Mouse (Mus musculus): ENCODE measurements around the gene Ube2d1. TPM values are rescaled to one million over a fixed set of nuclear protein-coding genes. Genes with fewer than 3 reads are reported as not detected.

The Ube2d1 gene
- polyA plus RNA-seq, 1 experiment = 8.6 TPM

DNA sequence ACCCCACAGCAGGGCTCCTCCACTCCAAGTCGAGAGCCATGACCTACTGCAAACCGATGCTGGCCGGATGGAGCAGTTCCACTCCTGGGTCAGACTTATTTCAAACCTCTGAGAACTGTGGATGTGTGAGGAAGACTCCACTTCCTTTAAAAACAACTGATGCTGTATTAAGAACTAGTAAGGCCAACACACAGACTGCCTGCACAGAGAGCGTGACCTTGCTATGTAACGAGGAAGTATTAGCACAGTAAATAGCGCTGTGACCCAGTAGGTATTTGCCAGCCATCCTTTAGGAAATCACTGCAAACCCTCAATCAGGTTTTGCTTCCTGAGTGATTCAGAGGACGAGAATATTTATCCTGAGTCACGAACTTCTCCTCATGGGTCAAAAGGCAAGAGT lies 23.4 kb downstream of the Ube2d1 start:
- H3K27ac ChIP-seq (ENCODE audit: control insufficient read depth, insufficient read depth, low read depth, low read length) = no peak overlapping the region
- H3K4me3 ChIP-seq (ENCODE audit: control insufficient read depth, low read depth, low read length) = no peak overlapping the region
- no peaks in the 10 kb centered on the region for H3K4me1 ChIP-seq (ENCODE audit: control insufficient read depth, insufficient read depth, low read length)
- TF ChIP-seq POLR2A (IDR thresholded peaks at IDR 0.05; ENCODE audit: control insufficient read depth, low read depth, low read length) = no peak
- TF ChIP-seq CTCF (IDR thresholded peaks at IDR 0.05; ENCODE audit: control insufficient read depth, insufficient read depth, insufficient replicate concordance, low read depth, low read length) = no peak
- H3K27me3 ChIP-seq (ENCODE audit: control insufficient read depth, insufficient read depth, low read length) = no peaks in the 10 kb centered on the region
- H3K36me3 ChIP-seq (ENCODE audit: control insufficient read depth, insufficient read depth, low read length) = no peaks in the 10 kb centered on the region

GRCm38 (mm10) chr10:71258943-71259342 lies 26.1 kb downstream of the Ube2d1 start:
- no peaks in the 10 kb centered on the region for H3K36me3 ChIP-seq (ENCODE audit: control insufficient read depth, insufficient read depth, low read length)
- no peak overlapping the region for H3K4me3 ChIP-seq (ENCODE audit: control insufficient read depth, low read depth, low read length)
- H3K27ac ChIP-seq (ENCODE audit: control insufficient read depth, insufficient read depth, low read depth, low read length) = no peak overlapping the region
- TF ChIP-seq POLR2A (IDR thresholded peaks at IDR 0.05; ENCODE audit: control insufficient read depth, low read depth, low read length) = no peak
- no peak for TF ChIP-seq CTCF (IDR thresholded peaks at IDR 0.05; ENCODE audit: control insufficient read depth, insufficient read depth, insufficient replicate concordance, low read depth, low read length)
- H3K4me1 ChIP-seq (ENCODE audit: control insufficient read depth, insufficient read depth, low read length) = no peaks in the 10 kb centered on the region
- no peaks in the 10 kb centered on the region for H3K27me3 ChIP-seq (ENCODE audit: control insufficient read depth, insufficient read depth, low read length)

DNA sequence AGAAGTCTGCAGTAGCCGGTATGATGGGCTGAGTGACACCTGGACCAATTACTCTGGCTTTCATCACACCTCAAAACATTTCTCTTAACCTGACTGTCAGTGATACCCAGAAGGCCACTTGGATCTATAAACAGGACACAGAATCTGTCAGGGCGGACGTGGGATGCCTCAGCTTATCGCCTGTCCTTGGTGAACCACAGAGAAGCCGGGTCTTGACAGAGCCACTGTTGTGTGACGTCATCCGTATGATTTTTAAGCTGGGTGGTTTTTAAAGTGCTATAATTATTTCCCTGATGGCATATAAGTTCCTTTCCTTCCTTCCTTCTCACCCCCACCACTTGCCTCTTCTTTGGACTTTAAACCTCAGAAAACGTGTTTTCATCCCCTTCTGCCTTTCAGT lies 26.5 kb downstream of the Ube2d1 start:
- no peaks in the 10 kb centered on the region for H3K4me1 ChIP-seq (ENCODE audit: control insufficient read depth, insufficient read depth, low read length)
- no peaks in the 10 kb centered on the region for H3K36me3 ChIP-seq (ENCODE audit: control insufficient read depth, insufficient read depth, low read length)

GRCm38 (mm10) chr10:71253147-71253546 lies 31.9 kb downstream of the Ube2d1 start:
- Histone ChIP-seq H3K27me3 (ENCODE audit: control insufficient read depth, insufficient read depth, low read length) (no peaks in the 10 kb centered on the region), H3K4me1 (ENCODE audit: control insufficient read depth, insufficient read depth, low read length) (peaks cover 3% of the 10 kb centered on the region; the same call in 1 of the 2 replicates), H3K27ac (ENCODE audit: control insufficient read depth, insufficient read depth, low read depth, low read length) (no peak overlapping the region), H3K4me3 (ENCODE audit: control insufficient read depth, low read depth, low read length) (no peak overlapping the region), H3K36me3 (ENCODE audit: control insufficient read depth, insufficient read depth, low read length) (no peaks in the 10 kb centered on the region)
- TF ChIP-seq POLR2A (IDR thresholded peaks at IDR 0.05; ENCODE audit: control insufficient read depth, low read depth, low read length) (no peak), CTCF (IDR thresholded peaks at IDR 0.05; ENCODE audit: control insufficient read depth, insufficient read depth, insufficient replicate concordance, low read depth, low read length) (no peak)

More for the DNA sequence above, 26.5 kb downstream of the Ube2d1 start:
- Histone ChIP-seq H3K27me3 (ENCODE audit: control insufficient read depth, insufficient read depth, low read length) (no peaks in the 10 kb centered on the region), H3K27ac (ENCODE audit: control insufficient read depth, insufficient read depth, low read depth, low read length) (no peak overlapping the region), H3K4me3 (ENCODE audit: control insufficient read depth, low read depth, low read length) (no peak overlapping the region)
- TF ChIP-seq CTCF (IDR thresholded peaks at IDR 0.05; ENCODE audit: control insufficient read depth, insufficient read depth, insufficient replicate concordance, low read depth, low read length) (no peak), POLR2A (IDR thresholded peaks at IDR 0.05; ENCODE audit: control insufficient read depth, low read depth, low read length) (no peak)

DNA sequence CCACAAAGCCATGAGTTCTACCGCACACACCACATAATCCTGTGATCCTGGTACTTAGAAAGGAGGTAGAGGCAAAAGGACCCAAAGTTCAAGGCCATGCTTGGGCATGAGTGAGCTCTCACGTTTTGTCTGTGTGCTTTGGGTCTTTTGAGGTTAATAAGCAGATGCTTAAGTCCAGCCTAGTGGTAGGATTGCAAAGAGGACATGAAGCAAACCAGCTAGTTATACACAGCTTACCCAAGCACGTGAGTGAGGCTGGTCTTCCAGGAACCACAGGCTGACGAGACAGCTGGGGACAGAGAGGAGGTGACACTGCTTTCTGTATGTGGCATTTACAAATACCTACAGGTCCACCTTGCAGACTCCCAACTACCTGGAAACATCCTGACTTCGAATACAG lies 32.6 kb downstream of the Ube2d1 start:
- H3K4me1 ChIP-seq (ENCODE audit: control insufficient read depth, insufficient read depth, low read length) = peaks cover 3% of the 10 kb centered on the region; the same call in 1 of the 2 replicates
- TF ChIP-seq POLR2A (IDR thresholded peaks at IDR 0.05; ENCODE audit: control insufficient read depth, low read depth, low read length) (no peak), CTCF (IDR thresholded peaks at IDR 0.05; ENCODE audit: control insufficient read depth, insufficient read depth, insufficient replicate concordance, low read depth, low read length) (no peak)

DNA sequence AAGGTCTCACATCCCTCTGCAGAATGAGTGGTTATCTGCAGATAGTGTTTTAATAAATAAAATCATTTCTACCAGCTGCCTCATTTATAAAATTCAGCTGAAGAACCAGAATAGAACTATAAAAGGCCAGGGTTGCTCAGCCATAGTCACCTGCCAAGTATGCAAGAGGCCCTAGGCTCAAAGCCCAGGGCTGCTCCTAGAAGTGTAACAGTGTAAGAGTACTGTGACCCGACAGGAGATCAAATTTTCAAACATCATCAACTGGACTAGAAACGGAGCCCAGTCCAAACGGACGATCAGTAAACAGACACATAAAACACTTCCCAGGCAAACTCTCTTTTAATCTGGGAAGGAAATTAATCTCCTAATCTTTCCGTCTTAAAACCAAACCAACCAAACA lies 33.2 kb downstream of the Ube2d1 start:
- Histone ChIP-seq H3K4me1 (ENCODE audit: control insufficient read depth, insufficient read depth, low read length) (peaks cover 3% of the 10 kb centered on the region; the same call in 1 of the 2 replicates), H3K27me3 (ENCODE audit: control insufficient read depth, insufficient read depth, low read length) (no peaks in the 10 kb centered on the region), H3K4me3 (ENCODE audit: control insufficient read depth, low read depth, low read length) (no peak overlapping the region)

More for the DNA sequence above, 32.6 kb downstream of the Ube2d1 start:
- Histone ChIP-seq H3K27ac (ENCODE audit: control insufficient read depth, insufficient read depth, low read depth, low read length) (no peak overlapping the region), H3K27me3 (ENCODE audit: control insufficient read depth, insufficient read depth, low read length) (no peaks in the 10 kb centered on the region), H3K4me3 (ENCODE audit: control insufficient read depth, low read depth, low read length) (no peak overlapping the region), H3K36me3 (ENCODE audit: control insufficient read depth, insufficient read depth, low read length) (no peaks in the 10 kb centered on the region)

DNA sequence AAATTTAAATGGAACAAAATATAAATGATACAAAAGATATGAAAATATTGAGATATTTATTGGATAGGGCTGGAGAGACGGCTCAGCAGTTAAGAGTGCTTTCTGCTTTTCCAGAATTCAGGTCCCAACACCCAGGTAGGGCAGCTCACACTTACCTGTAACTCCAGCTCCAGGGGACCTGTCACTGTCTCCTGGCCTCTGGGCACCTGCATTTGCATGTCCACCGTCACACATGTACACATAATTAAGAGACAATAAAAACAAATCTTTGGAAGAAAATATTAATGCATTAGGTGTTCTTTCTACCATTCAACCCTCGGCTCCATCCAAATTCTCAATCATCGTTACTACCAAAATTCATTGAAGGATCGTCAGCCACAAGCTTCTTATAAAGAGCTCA lies 33.8 kb downstream of the Ube2d1 start:
- Histone ChIP-seq H3K4me1 (ENCODE audit: control insufficient read depth, insufficient read depth, low read length) (peaks cover 3% of the 10 kb centered on the region; the same call in 1 of the 2 replicates), H3K36me3 (ENCODE audit: control insufficient read depth, insufficient read depth, low read length) (no peaks in the 10 kb centered on the region), H3K4me3 (ENCODE audit: control insufficient read depth, low read depth, low read length) (no peak overlapping the region), H3K27ac (ENCODE audit: control insufficient read depth, insufficient read depth, low read depth, low read length) (no peak overlapping the region), H3K27me3 (ENCODE audit: control insufficient read depth, insufficient read depth, low read length) (no peaks in the 10 kb centered on the region)
- TF ChIP-seq POLR2A (IDR thresholded peaks at IDR 0.05; ENCODE audit: control insufficient read depth, low read depth, low read length) (no peak), CTCF (IDR thresholded peaks at IDR 0.05; ENCODE audit: control insufficient read depth, insufficient read depth, insufficient replicate concordance, low read depth, low read length) (no peak)

More for the DNA sequence above, 33.2 kb downstream of the Ube2d1 start:
- no peak for TF ChIP-seq CTCF (IDR thresholded peaks at IDR 0.05; ENCODE audit: control insufficient read depth, insufficient read depth, insufficient replicate concordance, low read depth, low read length)
- H3K36me3 ChIP-seq (ENCODE audit: control insufficient read depth, insufficient read depth, low read length) = no peaks in the 10 kb centered on the region
- H3K27ac ChIP-seq (ENCODE audit: control insufficient read depth, insufficient read depth, low read depth, low read length) = no peak overlapping the region

- no peak overlapping the region for H3K27ac ChIP-seq (ENCODE audit: control insufficient read depth, insufficient read depth, low read depth, low read length)
- H3K4me1 ChIP-seq (ENCODE audit: control insufficient read depth, insufficient read depth, low read length) = peaks cover 3% of the 10 kb centered on the region; the same call in 1 of the 2 replicates
- TF ChIP-seq CTCF (IDR thresholded peaks at IDR 0.05; ENCODE audit: control insufficient read depth, insufficient read depth, insufficient replicate concordance, low read depth, low read length) = no peak
- no peak for TF ChIP-seq POLR2A (IDR thresholded peaks at IDR 0.05; ENCODE audit: control insufficient read depth, low read depth, low read length)
- H3K36me3 ChIP-seq (ENCODE audit: control insufficient read depth, insufficient read depth, low read length) = no peaks in the 10 kb centered on the region
- H3K27me3 ChIP-seq (ENCODE audit: control insufficient read depth, insufficient read depth, low read length) = no peaks in the 10 kb centered on the region
- H3K4me3 ChIP-seq (ENCODE audit: control insufficient read depth, low read depth, low read length) = no peak overlapping the region
Measured at GRCm38 (mm10) chr10:71250472-71250871, 34.6 kb downstream of the Ube2d1 start.
